Mouse (Mus musculus) neural tube, embryonic 14.5 days (tissue): ENCODE measurements around the gene Mustn1. TPM values are rescaled to one million over a fixed set of nuclear protein-coding genes. Genes with fewer than 3 reads are reported as not detected.

Experiments used
- ATAC-seq: fragments of 200-750 bp; cut with Nextera tagmentation; 2 replicates; pipeline ENCODE4 v1.8.0; 2017; ENCODE audit warnings: low read depth, mild to moderate bottlenecking, moderate TSS enrichment, moderate library complexity
- H3K27ac ChIP-seq: fragments of 300-500 bp; sonication (generic); 2 replicates; pipeline ENCODE4 v1.5.1; 2014; ENCODE audit warnings: low read depth, mild to moderate bottlenecking, control low read depth, low read length, moderate library complexity, mixed read lengths
- H3K27me3 ChIP-seq: fragments of 300-500 bp; sonication (generic); 2 replicates; pipeline ENCODE4 v1.6.1; 2014; ENCODE audit warnings: low read length; ENCODE audit not compliant: control insufficient read depth, insufficient read depth
- H3K36me3 ChIP-seq: fragments of 300-500 bp; sonication (generic); 2 replicates; pipeline ENCODE4 v1.6.1; 2014; ENCODE audit warnings: low read length, mixed read lengths; ENCODE audit not compliant: control insufficient read depth, insufficient read depth
- H3K4me1 ChIP-seq: fragments of 300-500 bp; sonication (generic); 2 replicates; pipeline ENCODE4 v1.6.1; 2014; ENCODE audit warnings: low read length; ENCODE audit not compliant: control insufficient read depth, insufficient read depth
- H3K4me2 ChIP-seq: fragments of 300-500 bp; sonication (generic); 2 replicates; pipeline ENCODE4 v1.6.1; 2014; ENCODE audit warnings: mild to moderate bottlenecking, low read depth, low read length, control low read depth
- H3K4me3 ChIP-seq: fragments of 300-500 bp; sonication (generic); 2 replicates; pipeline ENCODE4 v1.5.1; 2014; ENCODE audit warnings: low read depth, low read length, control low read depth, mixed read lengths
- H3K9ac ChIP-seq: fragments of 300-500 bp; sonication (generic); replicated peaks from 2 replicates; pipeline ENCODE4 v1.6.1; 2014; ENCODE audit warnings: low read depth, mild to moderate bottlenecking, control low read depth, low read length, mixed read lengths
- H3K9me3 ChIP-seq: fragments of 300-500 bp; sonication (generic); 2 replicates; pipeline ENCODE4 v1.6.1; 2016; ENCODE audit warnings: low read length; ENCODE audit not compliant: control insufficient read depth
- WGBS: fragments of 180-500 bp; shearing (Covaris S2); extraction: QIAGEN DNeasy Blood & Tissue Kit; methylation state at CpG from one replicate; pipeline ENCODE4 v1.1.7; 2014; 5-methylcytosine and 5-hydroxymethylcytosine counted together
- polyA plus RNA-seq: library from polyadenylated mRNA; unstranded; fragments of >200 nt; fragmentation: Nextera tagmentation; extraction: Ambion mirVana; gene quantifications from 2 replicates; pipeline ENCODE4 v1.2.1, GENCODE M21; 2014

Gene Mustn1
- polyA plus RNA-seq, 1 experiment from 2014 or later = 1.0 TPM

- no peaks in the 10 kb centered on the region for H3K4me1 ChIP-seq
- WGBS = 90% methylated on average over 10 of the region's 10 CpGs
These were observed 2.5 kb upstream of the Mustn1 start for GRCm38 (mm10) chr14:30876451-30876850.

GRCm38 (mm10) chr14:30877827-30878226 lies 1.2 kb upstream of the Mustn1 start:
- 100% methylated on average over 3 of the region's 3 CpGs for WGBS

More at GRCm38 (mm10) chr14:30876451-30876850, 2.5 kb upstream of the Mustn1 start:
- Histone ChIP-seq H3K9me3 (no peaks in the 10 kb centered on the region), H3K27me3 (no peaks in the 10 kb centered on the region), H3K4me2 (no peak overlapping the region), H3K4me3 (no peak overlapping the region), H3K9ac (no peak overlapping the region), H3K27ac (no peak overlapping the region), H3K36me3 (peaks cover 13% of the 10 kb centered on the region)
- ATAC-seq = no peak

GRCm38 (mm10) chr14:30879794-30880193 lies 794 bp downstream of the Mustn1 start:
- Histone ChIP-seq H3K9ac (no peak overlapping the region), H3K4me3 (no peak overlapping the region), H3K27ac (no peak overlapping the region), H3K4me2 (no peak overlapping the region), H3K9me3 (no peaks in the 10 kb centered on the region), H3K27me3 (no peaks in the 10 kb centered on the region), H3K4me1 (no peaks in the 10 kb centered on the region), H3K36me3 (peaks cover 3% of the 10 kb centered on the region; the same call in 1 of the 2 replicates)
- WGBS = 69% methylated on average over 9 of the region's 9 CpGs
- ATAC-seq = no peak

More at GRCm38 (mm10) chr14:30877827-30878226, 1.2 kb upstream of the Mustn1 start:
- H3K4me1 ChIP-seq = no peaks in the 10 kb centered on the region
- no peak overlapping the region for H3K27ac ChIP-seq
- no peak overlapping the region for H3K4me2 ChIP-seq
- no peak for ATAC-seq
- H3K9me3 ChIP-seq = no peaks in the 10 kb centered on the region
- no peak overlapping the region for H3K4me3 ChIP-seq
- no peak overlapping the region for H3K9ac ChIP-seq
- peaks cover 9% of the 10 kb centered on the region for H3K36me3 ChIP-seq
- H3K27me3 ChIP-seq = no peaks in the 10 kb centered on the region

- H3K9ac ChIP-seq = no peak overlapping the region
- no peak for ATAC-seq
- H3K36me3 ChIP-seq = peaks cover 3% of the 10 kb centered on the region; the same call in 1 of the 2 replicates
- no peaks in the 10 kb centered on the region for H3K27me3 ChIP-seq
- H3K4me3 ChIP-seq = no peak overlapping the region
- no peak overlapping the region for H3K27ac ChIP-seq
- no peaks in the 10 kb centered on the region for H3K4me1 ChIP-seq
- H3K9me3 ChIP-seq = no peaks in the 10 kb centered on the region
- whole genome bisulfite sequencing = 82% methylated on average over 8 of the region's 8 CpGs
- H3K4me2 ChIP-seq = no peak overlapping the region
These were observed 1.3 kb downstream of the Mustn1 start for GRCm38 (mm10) chr14:30880251-30880650.

- Histone ChIP-seq H3K4me3 (no peak overlapping the region), H3K27ac (no peak overlapping the region), H3K9me3 (no peaks in the 10 kb centered on the region), H3K36me3 (no peaks in the 10 kb centered on the region), H3K9ac (no peak overlapping the region), H3K4me1 (no peaks in the 10 kb centered on the region), H3K4me2 (no peak overlapping the region), H3K27me3 (no peaks in the 10 kb centered on the region)
- WGBS = 85% methylated on average over 17 of the region's 17 CpGs
- ATAC-seq = no peak
These were observed 2.1 kb downstream of the Mustn1 start for GRCm38 (mm10) chr14:30880811-30881717.

GRCm38 (mm10) chr14:30881718-30882108 lies 2.7 kb downstream of the Mustn1 start:
- Histone ChIP-seq H3K9ac (no peak overlapping the region), H3K36me3 (no peaks in the 10 kb centered on the region), H3K4me2 (no peak overlapping the region), H3K27me3 (no peaks in the 10 kb centered on the region), H3K4me3 (no peak overlapping the region), H3K4me1 (no peaks in the 10 kb centered on the region), H3K27ac (no peak overlapping the region), H3K9me3 (no peaks in the 10 kb centered on the region)
- ATAC-seq = no peak
- WGBS = 92% methylated on average over 3 of the region's 3 CpGs

- Histone ChIP-seq H3K36me3 (no peaks in the 10 kb centered on the region), H3K9me3 (no peaks in the 10 kb centered on the region), H3K4me3 (no peak overlapping the region), H3K27ac (no peak overlapping the region), H3K27me3 (no peaks in the 10 kb centered on the region), H3K9ac (no peak overlapping the region), H3K4me1 (no peaks in the 10 kb centered on the region), H3K4me2 (no peak overlapping the region)
- 33% methylated on average over 3 of the region's 3 CpGs for WGBS
- no peak for ATAC-seq
These were observed 6.3 kb downstream of the Mustn1 start for GRCm38 (mm10) chr14:30885298-30885697.

GRCm38 (mm10) chr14:30886204-30886603 lies 7.2 kb downstream of the Mustn1 start, which contains the start of gene Itih4:
Itih4 (plus strand) TSS chr14:30886476.
- no peak within 1 kb of the TSS for H3K4me2 ChIP-seq
- no peak within 1 kb of the TSS for H3K27ac ChIP-seq

GRCm38 (mm10) chr14:30888271-30888732 lies 9.3 kb downstream of the Mustn1 start:
- no peak for ATAC-seq
- H3K4me2 ChIP-seq = no peak overlapping the region
- no peaks in the 10 kb centered on the region for H3K36me3 ChIP-seq
- H3K27me3 ChIP-seq = no peaks in the 10 kb centered on the region
- no peak overlapping the region for H3K27ac ChIP-seq
- H3K4me3 ChIP-seq = no peak overlapping the region
- WGBS = 12% methylated on average over 9 of the region's 9 CpGs
- H3K9me3 ChIP-seq = no peaks in the 10 kb centered on the region
- H3K9ac ChIP-seq = no peak overlapping the region
- no peaks in the 10 kb centered on the region for H3K4me1 ChIP-seq

More at GRCm38 (mm10) chr14:30886204-30886603, 7.2 kb downstream of the Mustn1 start, which contains the start of gene Itih4:
- no peaks in the 10 kb centered on the region for H3K9me3 ChIP-seq
- no peaks in the 10 kb centered on the region for H3K27me3 ChIP-seq
- H3K4me1 ChIP-seq = no peaks in the 10 kb centered on the region
- no peak within 1 kb of the TSS for H3K4me3 ChIP-seq
- WGBS = 91% methylated on average over 3 of the region's 3 CpGs
- no peak within 1 kb of the TSS for H3K9ac ChIP-seq
- H3K36me3 ChIP-seq = no peaks in the 10 kb centered on the region
- ATAC-seq = no peak
